Mouse (Mus musculus): ENCODE data around the gene 1700024G13Rik.
"Not testable (repeated sequence)": the region's sequence is repeated elsewhere in the genome, so short reads cannot be mapped to it uniquely, and the experiment has no call there.

Gene 1700024G13Rik

GRCm38 (mm10) chr14:32388196-32388595 lies at the start of gene 1700024G13Rik:
Gene 1700024G13Rik, minus strand, starts transcription at chr14:32388391.
- DNase-seq (ENCODE audit: low spot score in 2 of 2), result no peak

DNA sequence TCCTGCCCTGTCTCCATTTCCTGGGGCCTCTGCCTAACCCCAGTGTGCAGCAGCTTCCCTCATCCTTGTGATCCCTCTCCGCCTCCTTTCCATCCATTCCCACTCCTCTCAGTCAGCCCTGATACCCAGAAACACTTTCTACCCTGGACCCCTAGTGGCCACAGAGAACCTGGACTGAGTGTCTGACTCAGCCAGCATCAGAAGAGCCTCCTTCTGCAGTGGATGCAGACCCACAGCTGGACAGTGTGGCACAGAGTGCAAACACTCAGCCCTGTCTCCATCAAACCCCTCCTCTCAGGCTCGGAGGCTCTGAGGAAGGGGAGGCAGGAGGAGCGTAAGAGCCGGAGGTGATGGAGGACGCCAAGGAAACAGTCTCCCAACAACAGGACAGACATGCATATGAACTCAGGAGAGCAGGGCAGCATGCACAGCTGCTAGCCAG lies 49.2 kb upstream of the 1700024G13Rik start:
- DNase-seq (ENCODE audit: low spot score in 2 of 2), result no peak

DNA sequence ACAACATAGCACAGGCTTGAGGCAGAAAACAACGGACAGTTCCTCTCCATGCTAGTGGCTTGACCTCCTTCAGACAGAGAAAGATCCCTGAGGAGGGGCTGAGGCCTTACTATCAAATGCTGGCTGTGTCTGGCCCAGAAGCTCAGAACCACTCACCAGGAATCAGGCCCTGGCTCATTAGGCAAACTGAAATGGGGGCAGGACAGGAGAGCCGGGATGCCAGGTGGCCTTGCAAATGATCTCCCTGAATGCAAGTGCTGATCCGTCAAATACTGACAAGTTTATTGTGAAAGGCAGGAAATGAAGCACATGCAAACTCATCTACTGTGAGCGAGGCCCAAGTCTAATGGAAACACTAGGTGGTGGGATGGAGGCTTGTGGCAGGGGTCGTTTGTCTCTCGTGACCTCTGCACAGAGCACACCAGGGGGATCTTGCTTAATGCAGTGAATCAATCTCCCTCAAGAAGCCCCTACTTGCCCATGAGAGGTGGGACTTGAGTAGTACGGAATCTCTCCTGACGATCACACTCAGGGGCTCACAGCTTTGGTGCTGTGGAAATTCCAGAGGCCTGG lies 40.9 kb upstream of the 1700024G13Rik start:
- DNase-seq (ENCODE audit: low spot score in 2 of 2), result no peak

DNA sequence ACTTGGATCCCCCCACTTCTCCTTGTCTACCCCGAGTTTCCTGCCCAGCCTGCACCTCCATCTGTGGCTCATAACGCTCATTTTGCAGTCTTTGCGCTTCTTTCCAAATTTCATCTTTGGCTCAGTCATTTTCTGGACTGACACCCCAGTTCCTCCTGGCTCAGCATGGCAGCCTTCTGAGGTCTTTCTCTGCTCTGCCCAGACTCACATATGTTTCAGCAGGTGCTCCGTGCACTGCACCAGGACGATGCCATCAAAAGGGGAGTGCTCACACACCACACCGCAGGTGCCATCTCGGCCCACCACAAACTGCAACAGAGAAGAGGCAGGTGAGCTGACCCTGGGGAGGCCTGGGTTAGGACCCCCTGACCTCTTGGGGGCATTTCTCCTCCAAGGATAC lies 35.8 kb upstream of the 1700024G13Rik start:
- no peak for DNase-seq (ENCODE audit: low spot score in 2 of 2)

- DNase-seq (ENCODE audit: low spot score in 2 of 2), result no peak
Measured at GRCm38 (mm10) chr14:32418747-32419146, 30.6 kb upstream of the 1700024G13Rik start.

DNA sequence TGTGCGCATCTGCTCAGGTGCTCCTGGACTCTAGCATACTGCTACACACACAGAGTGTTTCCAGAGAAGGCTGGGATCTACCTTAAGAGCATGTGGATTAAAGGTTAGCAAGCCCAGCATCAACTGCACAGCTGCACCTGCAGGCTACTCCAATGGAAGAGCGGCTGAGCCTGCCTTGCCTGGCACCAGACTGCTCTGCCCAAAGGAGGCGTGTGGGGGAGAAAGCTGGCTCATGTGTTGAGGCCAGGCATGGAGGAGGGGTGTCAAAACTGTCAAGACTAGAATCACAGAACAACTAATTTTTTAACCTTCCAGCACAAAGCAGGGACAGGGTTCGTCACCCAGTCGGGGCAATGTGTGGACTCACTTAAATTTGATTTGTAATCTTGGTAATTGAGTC lies 23.9 kb upstream of the 1700024G13Rik start:
- DNase-seq (ENCODE audit: low spot score in 2 of 2), result no peak

DNA sequence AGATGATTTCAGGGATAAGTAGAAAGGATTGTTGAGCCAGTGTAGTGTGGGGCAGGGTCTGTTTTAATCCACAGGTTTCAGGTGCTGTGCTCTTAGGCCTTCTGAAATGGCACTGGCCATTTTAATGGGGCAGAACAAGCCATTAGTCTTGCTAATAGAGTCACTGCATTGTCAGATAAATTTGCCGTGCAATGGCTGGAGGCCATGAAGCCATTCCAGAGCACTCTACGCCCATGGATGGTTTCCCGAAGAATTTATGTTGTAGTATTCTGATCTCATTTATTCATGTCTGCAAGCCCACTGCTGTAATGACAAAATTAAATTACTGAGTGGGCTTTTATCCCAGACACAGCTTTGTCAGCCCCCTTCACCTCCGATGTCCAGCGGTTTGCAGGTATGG lies 21.9 kb upstream of the 1700024G13Rik start:
- no peak for DNase-seq (ENCODE audit: low spot score in 2 of 2)

- not testable (repeated sequence) for DNase-seq (ENCODE audit: low spot score in 2 of 2)
Measured at GRCm38 (mm10) chr14:32405399-32405798, 17.2 kb upstream of the 1700024G13Rik start.

DNA sequence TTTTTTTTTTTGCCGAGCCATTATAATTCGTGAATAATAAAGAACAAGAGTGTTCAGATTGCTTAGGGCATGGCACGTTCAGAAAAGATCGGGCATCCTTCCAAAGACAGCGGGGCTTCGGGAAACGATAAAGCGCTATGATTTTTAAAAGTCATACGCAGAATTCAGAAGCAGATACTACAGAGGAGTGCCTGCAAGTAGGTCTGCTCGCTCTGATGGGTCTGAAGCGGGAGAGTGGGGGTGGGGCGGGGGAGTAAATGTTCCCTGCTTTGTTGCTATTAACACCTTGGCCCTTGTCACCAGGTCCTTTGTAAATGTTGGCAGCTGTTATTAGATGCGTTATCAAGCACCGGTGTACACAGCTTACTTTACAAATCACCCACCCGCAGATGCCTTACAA lies 6.6 kb downstream of the 1700024G13Rik start:
- no peak for DNase-seq (ENCODE audit: low spot score in 2 of 2)

GRCm38 (mm10) chr14:32381066-32381465 lies 7.1 kb downstream of the 1700024G13Rik start:
- no peak for DNase-seq (ENCODE audit: low spot score in 2 of 2)

- DNase-seq (ENCODE audit: low spot score in 2 of 2), result no peak
Measured at GRCm38 (mm10) chr14:32380099-32380480, 8.1 kb downstream of the 1700024G13Rik start.

GRCm38 (mm10) chr14:32379395-32380098 lies 8.6 kb downstream of the 1700024G13Rik start:
- no peak for DNase-seq (ENCODE audit: low spot score in 2 of 2)

DNA sequence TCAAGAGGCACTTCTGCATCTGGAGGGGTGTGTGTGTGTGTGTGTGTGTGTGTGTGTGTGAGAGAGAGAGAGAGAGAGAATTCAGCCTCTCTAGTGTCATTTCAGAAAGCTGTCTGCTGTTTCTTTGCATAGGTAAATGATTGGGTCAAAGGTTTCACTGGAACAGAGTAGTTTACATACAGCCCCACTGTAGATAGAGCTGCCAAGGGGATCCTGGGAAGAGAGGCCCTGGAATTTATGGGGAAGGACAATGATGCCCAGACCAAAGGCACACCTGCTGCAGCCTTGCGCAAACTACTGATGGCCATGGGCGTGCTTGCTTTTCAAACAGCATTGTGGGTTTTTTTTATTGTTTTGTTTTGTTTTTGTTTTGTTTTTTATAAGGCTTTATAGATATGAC lies 15.7 kb downstream of the 1700024G13Rik start:
- no peak for DNase-seq (ENCODE audit: low spot score in 2 of 2)

- no peak for DNase-seq (ENCODE audit: low spot score in 2 of 2)
Measured at GRCm38 (mm10) chr14:32369756-32370155, 18.4 kb downstream of the 1700024G13Rik start.

DNA sequence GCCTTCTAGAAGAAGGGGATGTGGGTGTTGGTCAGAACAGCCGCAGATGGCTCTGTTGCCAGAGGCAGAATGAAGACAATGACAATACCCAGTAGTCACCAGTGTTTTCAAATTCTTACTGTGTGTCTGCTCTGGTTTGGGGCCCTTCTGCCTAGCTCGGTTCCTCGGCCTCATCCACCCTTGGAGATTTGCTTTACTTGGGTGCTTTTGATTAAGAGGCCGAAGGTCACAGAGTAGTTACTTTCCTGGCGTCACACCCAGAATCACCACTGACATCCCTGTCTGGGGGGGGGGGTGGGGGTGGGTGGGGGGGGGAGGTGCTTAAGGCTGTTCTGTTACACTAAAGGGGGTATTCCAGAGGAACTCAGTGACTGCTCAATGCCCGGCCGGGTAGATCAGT lies 23.8 kb downstream of the 1700024G13Rik start:
- no peak for DNase-seq (ENCODE audit: low spot score in 2 of 2)

GRCm38 (mm10) chr14:32351181-32351920 lies 36.8 kb downstream of the 1700024G13Rik start:
- not testable (repeated sequence) for DNase-seq (ENCODE audit: low spot score in 2 of 2)

DNA sequence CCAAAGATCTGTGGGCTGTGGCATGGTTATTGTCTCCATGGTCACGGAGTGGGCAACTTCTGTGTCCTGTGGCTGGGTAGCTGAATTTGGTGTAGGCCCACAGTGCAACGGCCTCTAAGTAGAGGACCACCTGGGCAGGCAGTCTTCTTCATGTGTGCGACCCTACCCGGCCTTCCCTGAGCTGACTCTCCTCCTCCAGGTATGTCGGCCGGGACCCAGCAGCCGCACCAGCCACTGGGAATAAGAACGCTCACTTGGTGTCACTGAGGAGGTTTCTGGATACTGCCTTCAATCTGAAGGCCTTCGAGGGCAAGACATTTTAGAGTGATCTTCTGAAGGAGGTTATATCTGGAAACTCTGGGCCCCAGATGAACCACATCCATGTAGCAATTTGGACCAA lies 40.9 kb downstream of the 1700024G13Rik start:
- DNase-seq (ENCODE audit: low spot score in 2 of 2), result no peak

DNA sequence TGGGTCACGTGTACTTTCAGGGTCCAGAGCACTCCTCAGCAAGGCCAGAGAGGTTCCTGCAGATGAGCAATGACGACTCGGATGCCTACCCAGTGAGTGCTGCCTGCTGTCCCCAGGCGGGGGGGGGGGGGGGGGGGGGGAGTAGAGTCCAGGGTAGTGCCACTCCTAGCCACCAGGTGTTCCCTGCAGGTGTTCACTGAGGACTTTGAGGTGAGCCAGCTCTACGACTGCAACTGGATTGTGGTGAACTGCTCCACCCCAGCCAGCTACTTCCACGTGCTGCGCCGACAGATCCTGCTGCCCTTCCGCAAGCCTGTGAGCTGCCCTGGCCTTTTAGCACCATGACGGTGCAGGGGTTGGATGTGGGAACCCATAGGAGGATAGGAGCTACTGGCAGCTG lies 43.5 kb downstream of the 1700024G13Rik start:
- DNase-seq (ENCODE audit: low spot score in 2 of 2), result no peak

- DNase-seq (ENCODE audit: low spot score in 2 of 2), result no peak
Measured at GRCm38 (mm10) chr14:32344176-32344575, 44.0 kb downstream of the 1700024G13Rik start.

- no peak for DNase-seq (ENCODE audit: low spot score in 2 of 2)
Measured at GRCm38 (mm10) chr14:32341823-32342222, 46.4 kb downstream of the 1700024G13Rik start.

GRCm38 (mm10) chr14:32336547-32336946 lies 51.6 kb downstream of the 1700024G13Rik start:
- DNase-seq (ENCODE audit: low spot score in 2 of 2), result no peak

- no peak for DNase-seq (ENCODE audit: low spot score in 2 of 2)
Measured at GRCm38 (mm10) chr14:32336021-32336420, 52.2 kb downstream of the 1700024G13Rik start.

Data from frontal cortex, postnatal 14 days (tissue).